Mouse (Mus musculus) cortical plate, adult 2 months (tissue): Measurements from ENCODE around the gene Npff.

Experiments
- CTCF ChIP-seq: fragments of 200-500 bp; IDR thresholded peaks from 2 replicates; pipeline ENCODE4 v1.5.1; 2011; ENCODE audit warnings: mild to moderate bottlenecking, control low read depth, low read length; ENCODE audit not compliant: insufficient read depth; ENCODE audit errors: extremely low read depth
- POLR2A ChIP-seq: fragments of 200-500 bp; IDR thresholded peaks from 2 replicates; pipeline ENCODE4 v1.6.1; 2011; ENCODE audit warnings: mild to moderate bottlenecking, low read length, control low read depth; ENCODE audit not compliant: insufficient read depth; ENCODE audit errors: extremely low read depth

DNA sequence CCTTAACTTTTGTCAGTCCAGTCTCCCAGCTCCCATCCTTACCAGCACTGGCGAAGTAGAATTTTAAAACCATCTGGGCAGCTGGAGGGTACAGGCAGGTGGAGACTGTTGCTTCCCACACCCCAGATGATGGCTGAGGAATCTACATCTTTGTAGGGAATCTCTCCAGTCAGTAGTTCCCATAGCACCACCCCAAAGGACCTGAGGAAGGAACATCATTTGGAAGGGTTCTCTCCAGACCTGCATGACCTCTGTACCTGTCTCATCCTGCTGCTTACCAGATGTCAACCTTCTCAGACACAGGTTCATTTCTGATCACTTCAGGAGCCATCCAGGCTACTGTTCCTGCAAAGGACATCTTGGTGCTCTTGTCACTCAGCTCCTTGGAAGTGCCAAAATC, 21.3 kb downstream of the Npff start, which contains the start of gene Gm10337:
- TF ChIP-seq CTCF: no peak
- TF ChIP-seq POLR2A: no peak
